Mouse (Mus musculus) layer of hippocampus, adult 2 months (tissue): ENCODE measurements at regions not wholly inside any gene's neighbourhood (a gene's known extent, or its start where the extent isn't known, plus 50 kb on each side); places are given as distances from the start of the nearest gene placed in this dataset.

Source experiments
- DNase-seq, 2 experiments: peaks; one replicate each; pipeline ENCODE4 v3.0.0; 2022; ENCODE audit warnings: low spot score in 2 of 2
- H3K27ac ChIP-seq: fragments of 200-600 bp; 2 replicates; pipeline ENCODE4 v1.8.1; 2022
- H3K4me3 ChIP-seq: fragments of 200-600 bp; 2 replicates; pipeline ENCODE4 v1.8.1; 2022; ENCODE audit warnings: mild to moderate bottlenecking
- CTCF ChIP-seq: fragments of 200-600 bp; conservative IDR thresholded peaks from 2 replicates; pipeline ENCODE4 v1.8.1; 2022; ENCODE audit warnings: antibody characterized with exemption, mild to moderate bottlenecking, moderate library complexity

DNA sequence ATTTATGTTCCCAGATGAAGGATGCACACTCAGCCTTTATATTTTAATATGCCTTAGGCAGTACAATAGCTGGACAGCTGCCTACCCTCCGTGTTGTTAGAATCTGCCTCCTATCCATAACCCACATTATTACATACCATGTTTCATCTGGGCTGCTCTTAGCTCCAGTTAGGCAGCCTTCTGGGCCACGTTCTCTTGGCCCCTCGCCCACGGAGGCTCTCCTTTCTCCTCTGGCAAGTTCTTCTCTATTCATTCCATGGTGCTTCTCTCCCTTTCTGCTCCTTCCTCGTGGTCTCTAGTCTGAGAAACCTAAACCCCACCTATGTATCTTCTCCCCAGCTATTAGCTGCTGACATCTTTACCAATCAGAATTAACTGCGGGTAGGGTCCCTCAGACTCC, 152.7 kb upstream of the Hs6st1 start:
- Histone ChIP-seq H3K27ac (no peak overlapping the region), H3K4me3 (no peak overlapping the region)
- TF ChIP-seq CTCF: no peak
- no peak for DNase-seq

DNA sequence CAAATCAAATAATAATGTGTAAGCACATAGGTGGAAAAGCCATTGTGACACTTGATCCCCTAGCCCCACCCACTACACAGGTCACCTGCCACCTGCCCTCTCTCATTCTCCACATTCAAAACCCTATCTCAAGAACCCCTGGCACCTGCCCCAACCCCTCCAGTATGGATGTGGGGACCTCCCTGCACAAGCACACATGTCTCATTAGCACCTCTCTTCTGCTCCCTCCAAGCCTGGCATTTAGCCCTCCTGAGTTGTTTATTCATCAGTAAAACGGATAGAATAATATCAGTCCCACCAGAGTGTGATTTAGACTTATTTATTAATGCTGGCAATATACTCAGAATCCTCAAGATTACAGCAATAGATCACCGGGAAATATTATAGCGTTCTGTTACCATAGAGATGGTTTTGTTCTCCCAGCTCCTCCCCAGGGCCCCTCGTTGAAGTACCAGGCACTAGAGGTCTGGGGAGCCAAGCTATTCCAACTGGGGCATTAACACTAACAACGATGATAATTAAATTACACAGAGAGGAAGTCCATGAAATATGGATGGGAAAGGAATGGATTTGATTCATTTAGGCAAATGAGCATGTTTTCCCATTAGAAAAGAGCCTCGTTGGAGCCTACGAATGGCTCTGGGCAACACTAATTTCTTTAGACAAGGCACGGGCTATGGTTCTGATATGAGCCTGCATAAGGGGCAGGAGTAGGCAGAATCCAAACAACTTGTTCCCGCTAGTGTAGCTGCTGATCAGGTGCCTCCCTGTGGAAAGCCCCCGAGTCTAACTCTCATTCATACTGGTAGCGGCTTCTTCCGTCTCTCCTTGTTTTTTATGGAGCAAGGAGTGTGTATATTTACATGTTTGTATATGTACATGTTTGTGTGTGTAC, 148.1 kb upstream of the Hs6st1 start:
- H3K27ac ChIP-seq: no peak overlapping the region
- no peak for TF ChIP-seq CTCF
- no peak overlapping the region for H3K4me3 ChIP-seq
- no peak for DNase-seq

DNA sequence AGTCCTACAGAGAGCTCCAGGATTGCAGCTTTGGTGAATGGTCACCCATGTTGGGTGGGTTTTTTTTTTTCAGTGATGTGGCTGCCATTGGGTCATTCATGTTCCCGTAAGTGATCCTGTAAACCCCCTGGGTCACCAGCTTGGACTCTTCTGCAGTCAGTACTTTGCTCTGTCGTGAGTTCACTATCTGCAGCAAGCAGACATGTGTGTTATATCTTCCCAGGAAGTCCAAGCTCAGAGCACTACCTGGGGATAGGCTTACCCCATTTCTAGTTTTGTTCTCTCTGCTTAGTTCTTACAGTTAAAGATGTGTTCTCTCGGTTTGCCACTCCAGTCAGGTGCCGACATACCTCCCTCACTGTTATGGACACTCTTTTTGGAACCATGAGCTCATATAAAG, 143.4 kb upstream of the Hs6st1 start:
- H3K27ac ChIP-seq: no peak overlapping the region
- no peak for TF ChIP-seq CTCF

DNA sequence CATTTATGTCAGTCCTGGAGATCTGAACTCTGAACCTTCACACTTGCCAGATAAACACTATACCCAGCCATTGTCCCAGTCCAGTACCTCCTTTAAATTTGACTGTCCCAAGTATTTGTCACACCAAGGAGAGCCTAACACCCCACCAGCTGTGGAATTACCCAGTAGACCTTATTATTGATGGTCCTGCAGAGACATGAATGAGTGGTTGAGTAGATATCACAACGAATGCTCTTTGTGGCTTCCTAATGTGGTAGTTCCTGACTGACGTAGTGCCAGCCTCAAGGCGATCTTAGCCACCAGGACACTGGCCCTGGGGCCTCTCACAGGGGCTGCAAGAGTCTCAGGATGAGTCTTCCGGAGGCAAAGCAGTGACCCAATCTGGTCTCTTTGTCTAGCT, 142.9 kb upstream of the Hs6st1 start:
- Histone ChIP-seq H3K27ac (no peak overlapping the region), H3K4me3 (no peak overlapping the region)
- DNase-seq: no peak
- TF ChIP-seq CTCF: no peak

More for the DNA sequence above, 143.4 kb upstream of the Hs6st1 start:
- no peak overlapping the region for H3K4me3 ChIP-seq
- no peak for DNase-seq

DNA sequence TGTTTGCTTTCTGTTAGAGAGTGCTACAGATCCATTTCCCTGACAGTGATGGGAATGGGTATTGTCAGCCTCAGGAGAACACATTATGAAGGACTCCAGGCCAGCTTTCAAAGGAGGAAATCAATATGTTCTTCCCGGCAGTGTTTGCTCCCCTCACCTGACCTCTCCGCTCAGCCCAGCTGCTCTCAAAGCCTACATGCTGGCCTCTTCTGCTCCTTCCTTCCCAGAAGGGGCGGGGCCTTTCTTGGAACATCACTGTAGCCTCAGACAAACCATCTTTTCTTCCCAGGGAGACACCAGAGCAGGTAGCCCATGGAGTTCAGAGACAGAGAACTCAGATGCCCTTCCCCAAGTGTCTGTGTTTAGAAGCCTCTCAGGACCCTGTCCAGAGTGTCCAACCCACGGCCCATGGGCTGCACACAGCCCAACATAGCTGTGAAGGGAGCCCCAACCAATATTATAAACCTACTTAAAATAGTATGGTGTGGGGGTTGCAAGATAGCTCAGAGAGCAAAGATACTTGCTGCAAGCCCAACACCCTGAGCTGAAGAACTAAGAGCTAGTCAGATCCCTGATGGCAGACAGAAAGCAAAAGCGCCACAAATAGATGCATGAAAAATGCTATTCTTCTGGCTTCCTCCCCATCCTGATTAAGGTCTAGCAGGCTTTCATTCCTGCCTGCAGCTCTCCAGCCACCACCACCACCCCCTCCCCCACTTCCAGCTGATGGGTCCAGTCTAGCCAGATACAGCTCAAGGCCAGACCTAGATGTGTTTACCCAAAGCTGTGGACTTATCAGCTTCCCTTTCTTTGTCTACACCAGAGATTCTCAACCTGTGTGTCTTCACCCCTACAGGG, 141.8 kb upstream of the Hs6st1 start:
- Histone ChIP-seq H3K4me3 (no peak overlapping the region), H3K27ac (no peak overlapping the region)
- TF ChIP-seq CTCF: no peak
- DNase-seq: no peak

DNA sequence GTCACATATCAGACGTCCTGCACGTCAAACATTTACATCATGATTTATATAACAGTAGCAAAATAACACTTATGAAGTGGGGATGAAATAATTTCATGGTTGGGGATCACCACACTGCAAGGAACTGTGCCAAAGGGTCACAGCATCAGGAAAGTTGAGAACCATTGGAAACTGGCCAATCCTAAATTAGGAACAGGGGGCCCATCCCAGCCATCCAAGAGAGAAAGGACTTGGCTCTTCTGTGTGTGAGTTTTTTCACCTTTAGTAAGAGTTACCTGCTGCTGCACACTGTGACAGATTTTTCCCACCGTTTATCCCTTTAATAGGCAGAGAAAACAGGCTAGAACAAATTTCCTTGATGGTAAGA, 141.2 kb upstream of the Hs6st1 start:
- Histone ChIP-seq H3K4me3 (no peak overlapping the region), H3K27ac (no peak overlapping the region)
- TF ChIP-seq CTCF: no peak
- DNase-seq: no peak

DNA sequence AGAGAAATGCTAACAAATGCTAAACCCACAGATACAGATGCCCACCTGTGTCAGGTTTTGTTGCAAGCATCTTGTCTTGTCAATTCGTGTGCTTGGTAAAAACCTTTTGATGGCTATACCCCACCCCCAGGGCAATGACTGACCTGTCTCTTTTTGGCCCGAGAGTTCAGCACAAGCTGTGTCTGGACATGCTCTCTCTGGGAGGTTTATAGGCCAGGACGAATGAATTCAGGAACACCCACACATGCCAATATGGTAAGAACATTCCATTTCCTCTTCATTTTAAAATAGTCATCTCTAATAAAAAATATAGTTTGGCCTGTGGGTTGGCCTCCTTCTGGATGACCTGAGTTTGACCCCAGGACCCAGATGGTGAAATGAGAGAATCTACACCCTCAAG, 137.8 kb upstream of the Hs6st1 start:
- H3K27ac ChIP-seq: no peak overlapping the region
- no peak for TF ChIP-seq CTCF
- no peak for DNase-seq
- H3K4me3 ChIP-seq: no peak overlapping the region

DNA sequence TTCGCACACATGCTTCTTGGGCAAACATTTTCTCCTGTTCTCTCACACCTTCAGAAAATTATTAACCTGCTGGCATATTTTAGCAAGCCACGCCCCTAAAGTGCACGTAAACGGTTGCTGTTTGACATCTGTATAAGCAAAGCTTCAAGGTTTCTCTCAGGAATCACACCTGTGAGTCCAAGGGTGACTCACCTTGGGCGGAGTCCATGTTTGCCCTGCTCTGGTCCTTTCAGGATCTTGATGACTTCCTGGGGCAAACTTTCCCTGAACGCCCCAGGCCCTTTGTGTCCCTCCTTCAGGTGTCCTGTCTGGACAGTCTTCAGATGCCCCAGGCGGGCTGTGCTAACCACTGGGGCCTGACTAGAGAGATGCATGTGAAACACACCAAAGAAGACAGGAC, 137.1 kb upstream of the Hs6st1 start:
- TF ChIP-seq CTCF: no peak
- H3K27ac ChIP-seq: no peak overlapping the region
- no peak for DNase-seq
- no peak overlapping the region for H3K4me3 ChIP-seq

DNA sequence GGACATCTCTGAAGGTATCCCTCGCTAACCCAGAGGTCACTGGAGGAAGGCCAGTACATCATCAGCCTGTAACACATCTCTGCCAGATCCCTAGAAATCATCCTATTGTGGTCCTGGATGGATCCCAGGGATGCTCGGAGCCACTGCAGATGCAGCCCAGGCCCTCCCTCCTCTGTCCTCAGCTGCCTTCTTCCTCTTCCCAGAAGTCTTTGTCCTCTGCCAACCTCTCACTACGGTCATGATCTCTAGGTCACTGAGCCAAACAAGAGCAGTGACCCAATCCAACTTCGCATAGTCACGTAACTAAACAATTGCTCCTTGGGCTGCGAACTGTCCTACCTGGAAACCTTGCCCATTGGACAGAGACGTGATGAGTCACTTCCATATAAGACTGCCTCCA, 134.7 kb upstream of the Hs6st1 start:
- Histone ChIP-seq H3K27ac (no peak overlapping the region), H3K4me3 (no peak overlapping the region)
- no peak for TF ChIP-seq CTCF
- no peak for DNase-seq

DNA sequence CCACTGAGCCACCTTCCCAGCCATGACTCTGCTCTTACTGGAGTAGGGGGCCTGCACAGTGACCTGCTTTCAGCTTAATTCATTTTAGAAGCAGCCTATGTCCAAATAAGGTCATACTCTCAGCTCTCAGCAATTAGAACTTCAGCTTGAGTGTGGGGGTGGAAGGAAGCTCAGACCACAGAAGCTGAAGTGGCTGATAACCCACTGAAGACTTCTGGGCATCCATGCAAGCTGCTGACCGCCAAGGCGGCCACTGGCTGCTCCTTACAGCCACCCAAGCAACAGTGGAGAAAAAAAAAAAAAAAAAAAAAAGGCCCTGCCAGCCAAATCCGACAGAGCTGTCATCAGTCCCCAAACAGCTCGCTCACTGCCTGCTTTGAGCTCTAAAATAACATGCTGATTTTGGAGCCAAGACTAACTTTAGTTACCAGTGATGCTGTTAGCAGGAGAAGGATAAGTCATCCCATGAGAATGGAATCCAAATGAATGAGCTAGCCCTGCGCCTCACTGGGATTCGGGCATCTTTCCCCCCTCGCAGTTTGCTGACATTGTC, 133.0 kb upstream of the Hs6st1 start:
- Histone ChIP-seq H3K27ac (no peak overlapping the region), H3K4me3 (no peak overlapping the region)
- DNase-seq: peak; percentile 26 to 48
- no peak for TF ChIP-seq CTCF

DNA sequence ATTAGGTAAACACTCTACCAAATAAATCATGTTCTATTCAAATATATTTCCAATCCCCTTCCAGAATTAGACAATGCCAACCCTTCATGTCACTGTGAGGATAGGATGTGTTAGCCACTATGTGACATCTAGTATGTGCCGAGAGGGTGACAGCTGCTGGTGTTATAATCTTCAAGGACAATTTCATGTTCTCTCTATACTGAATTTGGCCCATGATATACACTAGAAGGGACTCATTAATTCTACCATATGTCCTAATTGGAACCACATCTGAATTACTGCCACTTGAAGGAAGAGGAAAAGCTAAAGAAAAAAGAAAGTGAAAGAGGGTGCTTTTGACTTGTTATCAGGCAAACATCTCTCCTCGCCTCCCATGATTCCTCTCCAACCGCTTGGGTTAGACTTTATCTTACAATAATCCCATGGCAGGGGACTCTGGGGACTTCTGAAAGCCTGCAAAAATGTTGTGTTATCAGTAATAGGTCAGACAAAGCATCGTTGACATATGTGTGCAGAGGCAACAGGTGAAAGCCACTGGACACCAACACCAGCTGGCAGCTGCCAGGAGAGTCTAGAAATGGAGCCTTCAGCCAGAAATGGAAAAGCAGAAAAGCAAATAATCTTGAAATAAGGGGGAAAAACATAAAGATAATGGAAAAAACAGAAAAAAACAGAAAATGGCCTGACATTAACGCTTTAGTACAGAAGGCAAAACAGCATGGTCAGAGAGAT, 131.7 kb upstream of the Hs6st1 start:
- Histone ChIP-seq H3K27ac (no peak overlapping the region), H3K4me3 (no peak overlapping the region)
- no peak for DNase-seq
- no peak for TF ChIP-seq CTCF

DNA sequence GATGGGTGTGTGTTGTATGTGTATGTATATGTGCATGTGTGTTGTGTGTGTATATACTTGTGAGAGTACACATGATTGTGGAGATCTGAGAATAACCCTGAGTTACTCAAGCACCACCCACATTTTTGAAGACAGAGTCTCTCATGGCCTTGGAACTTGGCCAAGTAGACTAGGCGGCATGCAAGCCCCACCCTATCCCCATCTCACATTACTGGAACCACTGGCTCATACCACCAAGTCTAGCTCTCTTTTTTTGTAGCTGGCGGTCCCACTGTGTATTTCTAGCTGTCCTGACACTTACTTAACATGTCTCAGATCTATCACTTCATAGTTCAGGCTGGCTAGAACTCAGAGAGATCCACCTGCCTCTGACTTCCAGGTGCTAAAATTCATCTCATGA, 128.0 kb upstream of the Hs6st1 start:
- no peak for DNase-seq
- Histone ChIP-seq H3K4me3 (no peak overlapping the region), H3K27ac (no peak overlapping the region)
- no peak for TF ChIP-seq CTCF

DNA sequence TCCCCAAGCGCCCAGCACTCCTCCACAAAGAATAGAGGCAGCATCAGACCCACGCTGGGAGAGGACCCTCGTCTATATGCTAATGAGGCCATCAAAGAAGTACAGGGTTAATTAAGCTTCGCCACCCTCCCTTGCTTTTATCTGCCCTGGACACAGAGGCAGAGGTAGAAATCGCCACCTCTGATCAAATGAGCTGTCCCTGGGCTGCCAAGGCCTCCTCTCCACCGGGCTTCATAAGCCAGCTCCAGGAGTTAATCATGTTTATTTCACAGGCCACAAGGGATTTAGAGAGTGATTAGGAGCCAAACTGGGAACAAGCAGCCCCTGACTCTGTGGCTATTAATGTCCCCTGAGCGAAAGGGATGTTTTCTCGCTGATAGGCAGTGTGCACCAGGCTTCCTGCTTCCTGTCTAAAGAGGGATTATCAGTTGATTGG, 126.5 kb upstream of the Hs6st1 start:
- DNase-seq: no peak
- no peak overlapping the region for H3K4me3 ChIP-seq
- H3K27ac ChIP-seq: no peak overlapping the region
- no peak for TF ChIP-seq CTCF
